Mouse (Mus musculus): ENCODE measurements around the gene Chd5.

DNA sequence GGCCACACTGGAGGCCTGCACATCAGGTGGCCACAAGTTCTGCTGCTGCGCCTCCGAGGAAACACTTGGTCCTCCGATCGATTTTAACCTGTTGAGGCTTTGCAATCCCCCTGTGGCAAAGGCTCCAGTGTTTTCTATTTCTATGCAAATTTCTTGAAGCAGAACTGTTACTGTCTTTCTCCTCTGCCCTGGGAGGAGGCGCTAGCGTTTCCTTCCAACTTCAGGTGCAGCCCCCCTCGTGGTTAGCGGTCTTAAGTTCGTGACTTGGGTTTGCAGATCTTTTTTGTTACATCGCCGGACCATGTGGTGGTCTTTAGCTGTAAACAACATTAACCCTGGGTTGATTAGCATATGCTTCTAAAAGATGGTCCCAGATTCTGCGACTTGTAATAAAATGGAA lies 4.9 kb upstream of the Chd5 start:
- TF ChIP-seq POLR2A (IDR thresholded peaks at IDR 0.05; ENCODE audit: borderline replicate concordance, insufficient read depth, low read length) = no peak
- no peak for TF ChIP-seq CTCF (IDR thresholded peaks at IDR 0.05; ENCODE audit: borderline replicate concordance, insufficient read depth, low read depth, low read length)
